Mouse (Mus musculus): ENCODE measurements around the gene Chd2.

GRCm38 (mm10) chr7:73537634-73538423, 3.8 kb downstream of the Chd2 start:
- TF ChIP-seq CTCF (IDR thresholded peaks at IDR 0.05; ENCODE audit: low read depth) (peak; percentile 24; the same call in 1 of the 2 replicates), EP300 (optimal IDR thresholded peaks at IDR 0.05) (peak; percentile 88)

Data from stomach, postnatal 0 days (tissue).